Mouse (Mus musculus): ENCODE results near the gene Ccser2. TPM values are rescaled to one million over a fixed set of nuclear protein-coding genes. Genes with fewer than 3 reads are reported as not detected.

Gene Ccser2
- polyA plus RNA-seq, 2 experiments: 19.2 to 44.3 TPM

- WGBS: 88% methylated on average over 1 of the region's 1 CpGs
- no peaks in the 10 kb centered on the region for H3K4me1 ChIP-seq (ENCODE audit: control insufficient read depth, insufficient read depth, low read length)
- ATAC-seq (ENCODE audit: low FRiP score, low read depth): no peak
- no peak overlapping the region for H3K4me3 ChIP-seq (replicated peaks; ENCODE audit: low read length)
- no peak overlapping the region for H3K27ac ChIP-seq (replicated peaks; ENCODE audit: low read depth, low read length)
- no peak overlapping the region for H3K9ac ChIP-seq (ENCODE audit: low read depth, low read length, severe bottlenecking)
- H3K36me3 ChIP-seq (ENCODE audit: control insufficient read depth, insufficient read depth, low read length): peaks cover 17% of the 10 kb centered on the region; the same call in 1 of the 2 replicates
- TF ChIP-seq POLR2A (IDR thresholded peaks at IDR 0.05; ENCODE audit: borderline replicate concordance, extremely low read depth, insufficient read depth, insufficient read length): no peak
- DNase-seq (ENCODE audit: low spot score): no peak
- H3K27me3 ChIP-seq (ENCODE audit: control insufficient read depth, insufficient read depth, low read length): no peaks in the 10 kb centered on the region
- no peaks in the 10 kb centered on the region for H3K9me3 ChIP-seq (ENCODE audit: control insufficient read depth, low read length)
- H3K4me2 ChIP-seq (replicated peaks; ENCODE audit: low read depth, low read length, severe bottlenecking): no peak overlapping the region
These were observed 83.5 kb downstream of the Ccser2 start for GRCm38 (mm10) chr14:36885117-36885516.

GRCm38 (mm10) chr14:36883576-36883975, 85.0 kb downstream of the Ccser2 start:
- no peak for DNase-seq (ENCODE audit: low spot score)
- no peak for ATAC-seq (ENCODE audit: low FRiP score, low read depth)
- no peaks in the 10 kb centered on the region for H3K4me1 ChIP-seq (ENCODE audit: control insufficient read depth, insufficient read depth, low read length)
- H3K4me3 ChIP-seq (replicated peaks; ENCODE audit: low read length): no peak overlapping the region
- WGBS: 71% methylated on average over 3 of the region's 3 CpGs
- no peak overlapping the region for H3K4me2 ChIP-seq (replicated peaks; ENCODE audit: low read depth, low read length, severe bottlenecking)
- no peaks in the 10 kb centered on the region for H3K27me3 ChIP-seq (ENCODE audit: control insufficient read depth, insufficient read depth, low read length)
- H3K27ac ChIP-seq (replicated peaks; ENCODE audit: low read depth, low read length): no peak overlapping the region
- no peak overlapping the region for H3K9ac ChIP-seq (ENCODE audit: low read depth, low read length, severe bottlenecking)
- TF ChIP-seq POLR2A (IDR thresholded peaks at IDR 0.05; ENCODE audit: borderline replicate concordance, extremely low read depth, insufficient read depth, insufficient read length): no peak
- H3K9me3 ChIP-seq (ENCODE audit: control insufficient read depth, low read length): no peaks in the 10 kb centered on the region
- H3K36me3 ChIP-seq (ENCODE audit: control insufficient read depth, insufficient read depth, low read length): peaks cover 24% of the 10 kb centered on the region

- 92% methylated on average over 6 of the region's 6 CpGs for WGBS
- H3K4me2 ChIP-seq (replicated peaks; ENCODE audit: low read depth, low read length, severe bottlenecking): no peak overlapping the region
- no peak overlapping the region for H3K27ac ChIP-seq (replicated peaks; ENCODE audit: low read depth, low read length)
- H3K36me3 ChIP-seq (ENCODE audit: control insufficient read depth, insufficient read depth, low read length): no peaks in the 10 kb centered on the region
- TF ChIP-seq POLR2A (IDR thresholded peaks at IDR 0.05; ENCODE audit: borderline replicate concordance, extremely low read depth, insufficient read depth, insufficient read length): no peak
- DNase-seq (ENCODE audit: low spot score): no peak
- no peaks in the 10 kb centered on the region for H3K9me3 ChIP-seq (ENCODE audit: control insufficient read depth, low read length)
- no peaks in the 10 kb centered on the region for H3K27me3 ChIP-seq (ENCODE audit: control insufficient read depth, insufficient read depth, low read length)
- no peaks in the 10 kb centered on the region for H3K4me1 ChIP-seq (ENCODE audit: control insufficient read depth, insufficient read depth, low read length)
- H3K4me3 ChIP-seq (replicated peaks; ENCODE audit: low read length): no peak overlapping the region
- H3K9ac ChIP-seq (ENCODE audit: low read depth, low read length, severe bottlenecking): no peak overlapping the region
- no peak for ATAC-seq (ENCODE audit: low FRiP score, low read depth)
These were observed 98.3 kb downstream of the Ccser2 start for GRCm38 (mm10) chr14:36870257-36870656.

GRCm38 (mm10) chr14:36868769-36869362, 99.7 kb downstream of the Ccser2 start:
- H3K36me3 ChIP-seq (ENCODE audit: control insufficient read depth, insufficient read depth, low read length): no peaks in the 10 kb centered on the region
- no peak overlapping the region for H3K27ac ChIP-seq (replicated peaks; ENCODE audit: low read depth, low read length)
- no peaks in the 10 kb centered on the region for H3K9me3 ChIP-seq (ENCODE audit: control insufficient read depth, low read length)
- H3K27me3 ChIP-seq (ENCODE audit: control insufficient read depth, insufficient read depth, low read length): no peaks in the 10 kb centered on the region
- no peak overlapping the region for H3K9ac ChIP-seq (ENCODE audit: low read depth, low read length, severe bottlenecking)
- no peak overlapping the region for H3K4me3 ChIP-seq (replicated peaks; ENCODE audit: low read length)
- no peak for TF ChIP-seq POLR2A (IDR thresholded peaks at IDR 0.05; ENCODE audit: borderline replicate concordance, extremely low read depth, insufficient read depth, insufficient read length)
- no peak for ATAC-seq (ENCODE audit: low FRiP score, low read depth)
- no peak overlapping the region for H3K4me2 ChIP-seq (replicated peaks; ENCODE audit: low read depth, low read length, severe bottlenecking)
- no peak for DNase-seq (ENCODE audit: low spot score)
- WGBS: 72% methylated on average over 14 of the region's 14 CpGs
- no peaks in the 10 kb centered on the region for H3K4me1 ChIP-seq (ENCODE audit: control insufficient read depth, insufficient read depth, low read length)

- 19% methylated on average over 6 of the region's 6 CpGs for WGBS
- no peak for ATAC-seq (ENCODE audit: low FRiP score, low read depth)
These were observed 101.4 kb downstream of the Ccser2 start for GRCm38 (mm10) chr14:36866966-36867700.

More at GRCm38 (mm10) chr14:36866966-36867700, 101.4 kb downstream of the Ccser2 start:
- no peaks in the 10 kb centered on the region for H3K36me3 ChIP-seq (ENCODE audit: control insufficient read depth, insufficient read depth, low read length)
- no peak overlapping the region for H3K9ac ChIP-seq (ENCODE audit: low read depth, low read length, severe bottlenecking)
- H3K9me3 ChIP-seq (ENCODE audit: control insufficient read depth, low read length): no peaks in the 10 kb centered on the region
- DNase-seq (ENCODE audit: low spot score): peak; percentile 80
- no peaks in the 10 kb centered on the region for H3K4me1 ChIP-seq (ENCODE audit: control insufficient read depth, insufficient read depth, low read length)
- no peak overlapping the region for H3K27ac ChIP-seq (replicated peaks; ENCODE audit: low read depth, low read length)
- H3K4me2 ChIP-seq (replicated peaks; ENCODE audit: low read depth, low read length, severe bottlenecking): no peak overlapping the region
- no peak for TF ChIP-seq POLR2A (IDR thresholded peaks at IDR 0.05; ENCODE audit: borderline replicate concordance, extremely low read depth, insufficient read depth, insufficient read length)
- H3K4me3 ChIP-seq (replicated peaks; ENCODE audit: low read length): no peak overlapping the region
- H3K27me3 ChIP-seq (ENCODE audit: control insufficient read depth, insufficient read depth, low read length): no peaks in the 10 kb centered on the region

All from limb, embryonic 14.5 days (tissue).